Mouse (Mus musculus) forebrain, embryonic 15.5 days (tissue): ENCODE data around the gene Farsa. TPM values are rescaled to one million over a fixed set of nuclear protein-coding genes. Genes with fewer than 3 reads are reported as not detected.

ENCODE experiments used
- ATAC-seq: fragments of 200-750 bp; cut with Nextera tagmentation; replicated peaks from 2 replicates; pipeline ENCODE4 v1.8.0; 2017; ENCODE audit warnings: mild to moderate bottlenecking, moderate TSS enrichment, moderate library complexity
- H3K27ac ChIP-seq: fragments of 300-500 bp; sonication (generic); replicated peaks from 2 replicates; pipeline ENCODE4 v1.5.1; 2015; ENCODE audit warnings: mild to moderate bottlenecking, inconsistent platforms
- H3K27me3 ChIP-seq: fragments of 300-500 bp; sonication (generic); 2 replicates; pipeline ENCODE4 v1.6.1; 2015; ENCODE audit warnings: inconsistent platforms
- H3K36me3 ChIP-seq: fragments of 300-500 bp; sonication (generic); 2 replicates; pipeline ENCODE4 v1.6.1; 2015; ENCODE audit warnings: mild to moderate bottlenecking, inconsistent platforms
- H3K4me1 ChIP-seq: fragments of 300-500 bp; sonication (generic); 2 replicates; pipeline ENCODE4 v1.6.1; 2015; ENCODE audit warnings: inconsistent platforms
- H3K4me2 ChIP-seq: fragments of 300-500 bp; sonication (generic); replicated peaks from 2 replicates; pipeline ENCODE4 v1.6.1; 2015; ENCODE audit warnings: mild to moderate bottlenecking, inconsistent platforms
- H3K4me3 ChIP-seq: fragments of 300-500 bp; sonication (generic); 2 replicates; pipeline ENCODE4 v1.5.1; 2015; ENCODE audit warnings: mild to moderate bottlenecking, inconsistent platforms
- H3K9ac ChIP-seq: fragments of 300-500 bp; sonication (generic); replicated peaks from 2 replicates; pipeline ENCODE4 v1.6.1; 2015; ENCODE audit warnings: mild to moderate bottlenecking, inconsistent platforms
- H3K9me3 ChIP-seq: fragments of 300-500 bp; sonication (generic); 2 replicates; pipeline ENCODE4 v1.6.1; 2016; ENCODE audit warnings: inconsistent platforms
- WGBS: fragments of 180-500 bp; shearing (Covaris S2); methylation state at CpG from one replicate; pipeline ENCODE4 v1.1.7; 2015; ENCODE audit warnings: mixed read lengths; 5-methylcytosine and 5-hydroxymethylcytosine counted together
- polyA plus RNA-seq: library from polyadenylated mRNA; unstranded; fragments of >200 nt; fragmentation: Nextera tagmentation; extraction: Ambion mirVana; gene quantifications from 2 replicates; pipeline ENCODE4 v1.2.1, GENCODE M21; 2015

Gene Farsa
- polyA plus RNA-seq, 1 experiment from 2014 or later: 127 TPM

GRCm38 (mm10) chr8:84837912-84838470 is 18.8 kb upstream of the Farsa start:
- WGBS: 88% methylated on average over 15 of the region's 15 CpGs
- Histone ChIP-seq H3K27me3 (no peaks in the 10 kb centered on the region), H3K9me3 (no peaks in the 10 kb centered on the region), H3K4me2 (no peak overlapping the region), H3K36me3 (peaks cover 62% of the 10 kb centered on the region), H3K4me3 (no peak overlapping the region), H3K9ac (no peak overlapping the region), H3K4me1 (peaks cover 54% of the 10 kb centered on the region), H3K27ac (no peak overlapping the region)
- ATAC-seq: no peak

- H3K9me3 ChIP-seq: no peaks in the 10 kb centered on the region
- H3K36me3 ChIP-seq: peaks cover 67% of the 10 kb centered on the region
- H3K4me1 ChIP-seq: peaks cover 54% of the 10 kb centered on the region
- no peak overlapping the region for H3K27ac ChIP-seq
- H3K4me2 ChIP-seq: no peak overlapping the region
- no peak overlapping the region for H3K4me3 ChIP-seq
- H3K9ac ChIP-seq: no peak overlapping the region
- ATAC-seq: no peak
- 89% methylated on average over 5 of the region's 5 CpGs for WGBS
- H3K27me3 ChIP-seq: no peaks in the 10 kb centered on the region
Measured at GRCm38 (mm10) chr8:84838513-84838912, 18.3 kb upstream of the Farsa start.

- Histone ChIP-seq H3K27ac (no peak overlapping the region), H3K27me3 (no peaks in the 10 kb centered on the region), H3K4me1 (peaks cover 53% of the 10 kb centered on the region), H3K36me3 (peaks cover 69% of the 10 kb centered on the region), H3K4me3 (peak overlapping the region; percentile 59), H3K4me2 (peak overlapping the region; percentile 60), H3K9ac (no peak overlapping the region), H3K9me3 (no peaks in the 10 kb centered on the region)
- no peak for ATAC-seq
- 99% methylated on average over 2 of the region's 2 CpGs for WGBS
Measured at GRCm38 (mm10) chr8:84839411-84839810, 17.4 kb upstream of the Farsa start.

GRCm38 (mm10) chr8:84839875-84840247 is 16.9 kb upstream of the Farsa start:
- peak overlapping the region; percentile 59 for H3K4me3 ChIP-seq
- no peak for ATAC-seq
- H3K9ac ChIP-seq: peak overlapping the region; percentile 70
- H3K36me3 ChIP-seq: peaks cover 73% of the 10 kb centered on the region
- peak overlapping the region; percentile 88 for H3K27ac ChIP-seq
- H3K4me2 ChIP-seq: peak overlapping the region; percentile 60
- 2% methylated on average over 7 of the region's 7 CpGs for WGBS
- H3K4me1 ChIP-seq: peaks cover 53% of the 10 kb centered on the region
- no peaks in the 10 kb centered on the region for H3K27me3 ChIP-seq
- no peaks in the 10 kb centered on the region for H3K9me3 ChIP-seq

GRCm38 (mm10) chr8:84840248-84840999 is 16.4 kb upstream of the Farsa start, which contains the start of gene Rad23a:
TSS of gene Rad23a (minus strand) at chr8:84840665.
- Histone ChIP-seq H3K36me3 (peaks cover 76% of the 10 kb centered on the region), H3K4me1 (peaks cover 54% of the 10 kb centered on the region), H3K27ac (peak within 1 kb of the TSS; percentile 88), H3K4me2 (peak within 1 kb of the TSS; percentile 60), H3K27me3 (no peaks in the 10 kb centered on the region), H3K4me3 (peak within 1 kb of the TSS; percentile 59), H3K9ac (peak within 1 kb of the TSS; percentile 70), H3K9me3 (no peaks in the 10 kb centered on the region)
- under 1% methylated on average over 50 of the region's 55 CpGs for WGBS
- peak; percentile 95 for ATAC-seq

- Histone ChIP-seq H3K4me2 (no peak overlapping the region), H3K9me3 (no peaks in the 10 kb centered on the region), H3K4me1 (peaks cover 43% of the 10 kb centered on the region), H3K4me3 (no peak overlapping the region), H3K27me3 (no peaks in the 10 kb centered on the region), H3K36me3 (peaks cover 65% of the 10 kb centered on the region), H3K9ac (no peak overlapping the region), H3K27ac (peak overlapping the region; percentile 88; the same call in 1 of the 2 replicates)
- WGBS: 79% methylated on average over 1 of the region's 1 CpGs
- no peak for ATAC-seq
Measured at GRCm38 (mm10) chr8:84841514-84841913, 15.3 kb upstream of the Farsa start.

- 92% methylated on average over 9 of the region's 9 CpGs for WGBS
- Histone ChIP-seq H3K4me2 (peak overlapping the region; percentile 78), H3K27me3 (no peaks in the 10 kb centered on the region), H3K4me3 (peak overlapping the region; percentile 95), H3K36me3 (peaks cover 43% of the 10 kb centered on the region), H3K4me1 (peaks cover 42% of the 10 kb centered on the region), H3K9ac (peak overlapping the region; percentile 97), H3K27ac (no peak overlapping the region), H3K9me3 (no peaks in the 10 kb centered on the region)
- ATAC-seq: no peak
Measured at GRCm38 (mm10) chr8:84844397-84845070, 12.3 kb upstream of the Farsa start.

- peak overlapping the region; percentile 78 for H3K4me2 ChIP-seq
- no peaks in the 10 kb centered on the region for H3K9me3 ChIP-seq
- WGBS: 12% methylated on average over 12 of the region's 12 CpGs
- H3K36me3 ChIP-seq: peaks cover 43% of the 10 kb centered on the region
- no peaks in the 10 kb centered on the region for H3K27me3 ChIP-seq
- peaks cover 37% of the 10 kb centered on the region for H3K4me1 ChIP-seq
- H3K27ac ChIP-seq: peak overlapping the region; percentile 86
- H3K4me3 ChIP-seq: peak overlapping the region; percentile 95
- H3K9ac ChIP-seq: peak overlapping the region; percentile 97
- no peak for ATAC-seq
Measured at GRCm38 (mm10) chr8:84845355-84846093, 11.3 kb upstream of the Farsa start.

- WGBS: under 1% methylated on average over 30 of the region's 30 CpGs
- no peak for ATAC-seq
Measured at GRCm38 (mm10) chr8:84846094-84846721, 10.6 kb upstream of the Farsa start.

GRCm38 (mm10) chr8:84846722-84847572 is 9.8 kb upstream of the Farsa start, which contains the start of gene Calr:
TSS of gene Calr (minus strand) at chr8:84846934.
- H3K27me3 ChIP-seq: no peaks in the 10 kb centered on the region
- ATAC-seq: peak; percentile 99
- peak within 1 kb of the TSS; percentile 78 for H3K4me2 ChIP-seq
- peak within 1 kb of the TSS; percentile 97 for H3K9ac ChIP-seq
- peaks cover 37% of the 10 kb centered on the region for H3K4me1 ChIP-seq
- H3K36me3 ChIP-seq: peaks cover 33% of the 10 kb centered on the region
- H3K9me3 ChIP-seq: no peaks in the 10 kb centered on the region
- H3K27ac ChIP-seq: peak within 1 kb of the TSS; percentile 86
- H3K4me3 ChIP-seq: peak within 1 kb of the TSS; percentile 95
- under 1% methylated on average over 55 of the region's 55 CpGs for WGBS

More at GRCm38 (mm10) chr8:84846094-84846721, 10.6 kb upstream of the Farsa start:
- H3K9ac ChIP-seq: peak overlapping the region; percentile 97
- peak overlapping the region; percentile 86 for H3K27ac ChIP-seq
- H3K4me3 ChIP-seq: peak overlapping the region; percentile 95
- no peaks in the 10 kb centered on the region for H3K27me3 ChIP-seq
- H3K36me3 ChIP-seq: peaks cover 41% of the 10 kb centered on the region
- H3K9me3 ChIP-seq: no peaks in the 10 kb centered on the region
- H3K4me2 ChIP-seq: peak overlapping the region; percentile 78
- H3K4me1 ChIP-seq: peaks cover 37% of the 10 kb centered on the region
